Mouse (Mus musculus) hindlimb bud, embryonic 11.5 days (tissue): ENCODE data around the gene Slc22a6.

Experiments used
- DNase-seq: peaks from one replicate; pipeline ENCODE4 v3.0.0-alpha.2; 2012; ENCODE audit warnings: low read depth, low spot score; ENCODE audit errors: extremely low spot score

Slc22a6 gene

GRCm38 (mm10) chr19:8605241-8605558 lies 12.6 kb upstream of the Slc22a6 start:
- DNase-seq: no peak

GRCm38 (mm10) chr19:8611358-8612123 lies 6.3 kb upstream of the Slc22a6 start:
- DNase-seq: no peak

GRCm38 (mm10) chr19:8613111-8613510 lies 4.7 kb upstream of the Slc22a6 start:
- DNase-seq: no peak

GRCm38 (mm10) chr19:8614343-8614742 lies 3.5 kb upstream of the Slc22a6 start:
- DNase-seq: no peak

- no peak for DNase-seq
These were observed 1.5 kb upstream of the Slc22a6 start for GRCm38 (mm10) chr19:8616314-8616713.

- DNase-seq: no peak
These were observed 3.3 kb downstream of the Slc22a6 start for GRCm38 (mm10) chr19:8621098-8621497.

GRCm38 (mm10) chr19:8630249-8630648 lies 12.4 kb downstream of the Slc22a6 start:
- no peak for DNase-seq

GRCm38 (mm10) chr19:8630826-8631225 lies 13.0 kb downstream of the Slc22a6 start:
- no peak for DNase-seq

- DNase-seq: no peak
These were observed 14.2 kb downstream of the Slc22a6 start for GRCm38 (mm10) chr19:8632029-8632428.

- no peak for DNase-seq
These were observed 24.2 kb downstream of the Slc22a6 start for GRCm38 (mm10) chr19:8642086-8642485.

GRCm38 (mm10) chr19:8646393-8646792 lies 28.6 kb downstream of the Slc22a6 start:
- no peak for DNase-seq

GRCm38 (mm10) chr19:8655833-8656232 lies 38.0 kb downstream of the Slc22a6 start:
- no peak for DNase-seq

GRCm38 (mm10) chr19:8656341-8656740 lies 38.5 kb downstream of the Slc22a6 start:
- DNase-seq: no peak

GRCm38 (mm10) chr19:8661821-8662307 lies 44.0 kb downstream of the Slc22a6 start:
- no peak for DNase-seq

GRCm38 (mm10) chr19:8662337-8662736 lies 44.5 kb downstream of the Slc22a6 start:
- DNase-seq: peak; percentile 18

GRCm38 (mm10) chr19:8663360-8663839 lies 45.6 kb downstream of the Slc22a6 start, which contains the start of gene Chrm1:
Chrm1 (plus strand) TSS chr19:8663789.
- no peak for DNase-seq

- DNase-seq: no peak
These were observed 46.1 kb downstream of the Slc22a6 start for GRCm38 (mm10) chr19:8663911-8664421.

- DNase-seq: no peak
These were observed 47.0 kb downstream of the Slc22a6 start for GRCm38 (mm10) chr19:8664859-8665258.

- DNase-seq: no peak
These were observed 47.9 kb downstream of the Slc22a6 start for GRCm38 (mm10) chr19:8665746-8666145.

GRCm38 (mm10) chr19:8672859-8673258 lies 55.0 kb downstream of the Slc22a6 start:
- DNase-seq: no peak

GRCm38 (mm10) chr19:8673336-8674063 lies 55.7 kb downstream of the Slc22a6 start:
- DNase-seq: no peak
